Mouse (Mus musculus) lung, postnatal 14 days (tissue): ENCODE data around the gene Zscan20.
"Not testable (repeated sequence)": the region's sequence is repeated elsewhere in the genome, so short reads cannot be mapped to it uniquely, and the experiment has no call there.

Experiments
- DNase-seq: peaks from one replicate; pipeline ENCODE4 v3.0.0; 2021

Zscan20 gene

DNA sequence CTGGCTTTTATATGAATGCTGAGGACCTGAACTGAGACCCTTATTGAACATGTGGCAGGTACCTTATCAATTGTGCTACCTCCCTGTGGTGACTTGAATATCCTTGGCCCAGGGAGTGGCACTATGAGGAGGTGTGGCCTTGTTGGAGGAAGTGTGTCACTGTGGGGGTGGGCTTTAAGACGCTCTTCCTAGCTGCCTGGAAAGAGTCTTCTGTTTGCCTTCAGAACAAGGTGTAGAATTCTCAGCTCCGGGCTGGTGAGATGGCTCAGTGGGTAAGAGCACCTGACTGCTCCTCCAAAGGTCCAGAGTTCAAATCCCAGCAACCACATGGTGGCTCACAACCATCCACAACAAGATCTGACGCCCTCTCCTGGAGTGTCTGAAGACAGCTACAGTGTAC lies 1.8 kb upstream of the Zscan20 start:
- not testable (repeated sequence) for DNase-seq

DNA sequence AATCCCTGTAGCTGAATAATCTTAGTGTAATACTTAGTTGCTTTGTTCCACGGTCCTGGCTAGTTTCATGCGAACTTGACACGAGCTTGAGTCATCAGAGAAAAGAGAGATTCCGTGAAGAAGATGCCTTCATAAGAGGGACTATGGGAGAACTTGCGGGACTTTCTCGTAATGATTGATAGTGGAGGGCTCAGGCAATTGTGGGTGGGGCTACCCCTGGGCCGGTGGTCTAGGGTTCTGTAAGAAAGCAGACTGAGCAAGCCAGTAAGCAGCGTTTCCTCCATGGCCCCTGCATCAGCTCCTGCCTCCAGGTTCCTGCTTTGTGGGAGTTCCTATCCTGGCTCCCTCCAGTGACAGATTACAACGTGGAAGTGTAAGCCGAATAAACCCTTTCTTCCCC lies 808 bp upstream of the Zscan20 start:
- no peak for DNase-seq

GRCm38 (mm10) chr4:128609276-128609924 lies 498 bp downstream of the Zscan20 start:
- no peak for DNase-seq

GRCm38 (mm10) chr4:128607661-128608060 lies 2.2 kb downstream of the Zscan20 start:
- no peak for DNase-seq

GRCm38 (mm10) chr4:128606586-128606985 lies 3.3 kb downstream of the Zscan20 start:
- no peak for DNase-seq

DNA sequence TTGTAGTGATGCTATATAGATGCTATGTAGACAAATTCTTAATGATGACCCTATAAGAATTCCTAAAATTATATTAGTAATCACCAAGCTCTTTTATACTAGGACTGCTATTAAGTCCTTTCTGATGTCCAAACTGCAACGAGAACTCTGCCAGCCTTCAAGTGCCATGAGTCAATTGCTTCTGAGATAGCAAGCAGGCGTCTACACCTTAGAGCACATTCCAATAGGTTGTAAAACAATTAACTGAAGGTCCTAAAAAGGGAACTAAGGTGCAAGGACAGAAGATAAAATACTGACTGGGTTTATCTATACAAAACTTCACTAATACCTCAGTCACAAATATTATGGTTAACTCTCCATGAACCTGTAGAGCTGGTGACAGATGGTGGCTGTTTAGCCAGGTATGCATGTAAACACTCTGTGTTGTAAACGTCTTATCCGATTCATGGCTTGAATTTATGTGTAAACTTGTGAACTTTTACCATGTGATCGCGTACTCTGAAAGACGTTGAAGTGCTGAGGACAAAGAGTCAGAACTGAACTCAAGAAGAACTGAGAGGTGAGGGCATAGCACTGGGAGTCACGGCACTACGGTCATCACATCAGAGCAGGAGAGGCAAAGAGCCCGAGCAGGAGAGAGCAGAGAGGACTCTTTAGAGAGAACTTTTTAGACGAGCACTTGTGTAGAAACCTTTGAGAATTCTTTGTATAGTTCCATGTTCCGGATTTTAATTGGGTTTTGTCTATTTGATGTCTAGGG lies 11.9 kb downstream of the Zscan20 start:
- DNase-seq = no peak

DNA sequence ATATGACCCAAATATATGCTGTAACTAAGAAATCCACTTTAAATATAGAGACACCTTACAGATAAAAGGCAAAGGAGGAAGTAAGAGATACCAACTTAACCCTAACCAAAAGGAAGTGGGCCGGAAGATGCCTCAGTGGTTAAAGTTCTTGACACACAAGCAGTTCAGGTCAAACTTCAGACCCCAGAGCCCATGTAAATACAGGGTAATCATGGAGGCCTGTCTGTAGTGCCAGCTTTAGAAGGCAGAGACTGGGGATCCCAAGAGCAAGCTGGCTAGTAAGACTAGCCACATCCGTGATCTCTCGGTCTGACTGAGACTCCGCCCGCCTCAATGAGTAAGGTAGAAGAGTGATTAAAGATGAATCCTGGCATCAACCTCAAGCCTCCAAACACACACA lies 15.8 kb downstream of the Zscan20 start:
- DNase-seq = no peak

- no peak for DNase-seq
Observed at GRCm38 (mm10) chr4:128593286-128593685, 16.6 kb downstream of the Zscan20 start.

- peak; percentile 37 for DNase-seq
Observed at GRCm38 (mm10) chr4:128579182-128579581, 30.7 kb downstream of the Zscan20 start.

GRCm38 (mm10) chr4:128575811-128576210 lies 34.1 kb downstream of the Zscan20 start:
- peak; percentile 20 for DNase-seq

- DNase-seq = no peak
Observed at GRCm38 (mm10) chr4:128560327-128560726, 49.6 kb downstream of the Zscan20 start.

- no peak for DNase-seq
Observed at GRCm38 (mm10) chr4:128554198-128554597, 55.7 kb downstream of the Zscan20 start.

- DNase-seq = no peak
Observed at GRCm38 (mm10) chr4:128550756-128551155, 59.1 kb downstream of the Zscan20 start.

DNA sequence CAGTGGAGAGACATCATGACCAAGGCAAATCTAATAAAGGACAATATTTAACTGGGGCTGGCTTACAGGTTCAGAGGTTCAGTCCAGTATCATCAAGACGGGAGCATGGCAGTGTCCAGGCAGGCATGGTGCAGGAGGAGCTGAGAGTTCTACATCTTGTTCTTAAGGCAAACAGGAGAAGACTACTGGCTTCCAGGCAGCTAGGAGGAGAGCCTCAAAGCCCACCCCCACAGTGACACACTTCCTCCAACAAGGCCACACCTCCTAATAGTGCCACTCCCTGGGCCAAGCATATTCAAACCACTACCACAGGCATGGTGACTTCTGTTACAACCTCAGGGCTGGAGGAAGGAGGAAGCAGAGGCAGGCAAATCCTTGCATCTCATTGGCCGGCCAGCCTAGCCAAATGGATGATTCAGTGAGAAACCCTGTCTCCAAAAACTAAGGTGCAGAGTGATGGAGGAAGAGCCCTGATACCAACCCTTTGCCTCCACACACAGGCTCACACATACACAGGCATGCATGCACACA lies 65.9 kb downstream of the Zscan20 start:
- DNase-seq = not testable (repeated sequence)

GRCm38 (mm10) chr4:128543378-128543777 lies 66.5 kb downstream of the Zscan20 start:
- peak; percentile 48 for DNase-seq
